Mouse (Mus musculus) ovary, postnatal 14 days (tissue): ENCODE data around the gene Ranbp3l.
"Not testable (repeated sequence)": the region's sequence is repeated elsewhere in the genome, so short reads cannot be mapped to it uniquely, and the experiment has no call there.

Experiments used
- DNase-seq: peaks from one replicate; pipeline ENCODE4 v3.0.0; 2022; ENCODE audit warnings: low spot score

Ranbp3l gene

GRCm38 (mm10) chr15:8967573-8968228 lies at the start of gene Ranbp3l:
TSS of gene Ranbp3l (plus strand) at chr15:8967949.
- DNase-seq, result no peak

- DNase-seq, result no peak
These were observed 37.7 kb upstream of the Ranbp3l start for GRCm38 (mm10) chr15:8930061-8930460.

- no peak for DNase-seq
These were observed 30.8 kb upstream of the Ranbp3l start for GRCm38 (mm10) chr15:8936911-8937310.

GRCm38 (mm10) chr15:8940861-8941260 lies 26.9 kb upstream of the Ranbp3l start:
- DNase-seq, result no peak

- DNase-seq, result no peak
These were observed 16.9 kb upstream of the Ranbp3l start for GRCm38 (mm10) chr15:8950856-8951255.

- no peak for DNase-seq
These were observed 4.4 kb upstream of the Ranbp3l start for GRCm38 (mm10) chr15:8963323-8963722.

GRCm38 (mm10) chr15:8968229-8968595 lies 463 bp downstream of the Ranbp3l start:
- DNase-seq, result no peak

- no peak for DNase-seq
These were observed 1.4 kb downstream of the Ranbp3l start for GRCm38 (mm10) chr15:8969061-8969635.

GRCm38 (mm10) chr15:8991211-8991610 lies 23.5 kb downstream of the Ranbp3l start:
- DNase-seq, result no peak

- no peak for DNase-seq
These were observed 24.4 kb downstream of the Ranbp3l start for GRCm38 (mm10) chr15:8991859-8992838.

GRCm38 (mm10) chr15:8994608-8995277 lies 27.0 kb downstream of the Ranbp3l start:
- no peak for DNase-seq

GRCm38 (mm10) chr15:8995490-8995889 lies 27.7 kb downstream of the Ranbp3l start:
- DNase-seq, result no peak

GRCm38 (mm10) chr15:9002762-9003161 lies 35.0 kb downstream of the Ranbp3l start:
- DNase-seq, result no peak

GRCm38 (mm10) chr15:9009196-9009595 lies 41.4 kb downstream of the Ranbp3l start:
- DNase-seq, result no peak

GRCm38 (mm10) chr15:9014541-9014940 lies 46.8 kb downstream of the Ranbp3l start:
- DNase-seq, result no peak

- DNase-seq, result not testable (repeated sequence)
These were observed 47.7 kb downstream of the Ranbp3l start for GRCm38 (mm10) chr15:9015496-9015895.

GRCm38 (mm10) chr15:9055704-9056103 lies 88.0 kb downstream of the Ranbp3l start:
- no peak for DNase-seq

- DNase-seq, result no peak
These were observed 92.1 kb downstream of the Ranbp3l start for GRCm38 (mm10) chr15:9059856-9060255.

- no peak for DNase-seq
These were observed 93.6 kb downstream of the Ranbp3l start for GRCm38 (mm10) chr15:9061150-9061882.

GRCm38 (mm10) chr15:9068881-9069280 lies 101.1 kb downstream of the Ranbp3l start:
- DNase-seq, result no peak

- DNase-seq, result no peak
These were observed 102.6 kb downstream of the Ranbp3l start for GRCm38 (mm10) chr15:9070353-9070752.
